Mouse (Mus musculus) layer of hippocampus, adult 9-10 months (tissue): Measurements from ENCODE around the gene Srrt.

ENCODE experiments used
- DNase-seq: peaks from one replicate; pipeline ENCODE4 v3.0.0; 2022; ENCODE audit warnings: low spot score

Srrt gene

DNA sequence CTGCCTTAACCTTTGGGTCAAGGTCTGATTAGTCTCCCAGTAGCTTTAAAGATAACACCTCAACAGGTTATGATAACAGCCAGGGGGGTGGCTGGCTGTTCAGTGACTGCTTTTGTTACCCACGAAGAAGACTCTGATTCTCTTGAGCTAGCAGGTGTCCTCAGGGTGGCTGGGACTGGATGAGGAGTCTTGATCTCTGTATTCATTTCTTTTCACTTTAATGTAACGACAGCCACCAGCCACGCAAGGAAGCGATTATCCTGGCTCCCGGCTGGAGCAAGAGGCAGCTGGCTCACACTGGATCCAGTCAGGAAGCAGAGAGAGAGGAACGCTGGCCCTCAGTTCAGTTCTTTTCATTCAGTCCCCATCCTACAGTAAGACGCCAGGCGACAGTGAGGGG, 29.7 kb upstream of the Srrt start:
- no peak for DNase-seq

DNA sequence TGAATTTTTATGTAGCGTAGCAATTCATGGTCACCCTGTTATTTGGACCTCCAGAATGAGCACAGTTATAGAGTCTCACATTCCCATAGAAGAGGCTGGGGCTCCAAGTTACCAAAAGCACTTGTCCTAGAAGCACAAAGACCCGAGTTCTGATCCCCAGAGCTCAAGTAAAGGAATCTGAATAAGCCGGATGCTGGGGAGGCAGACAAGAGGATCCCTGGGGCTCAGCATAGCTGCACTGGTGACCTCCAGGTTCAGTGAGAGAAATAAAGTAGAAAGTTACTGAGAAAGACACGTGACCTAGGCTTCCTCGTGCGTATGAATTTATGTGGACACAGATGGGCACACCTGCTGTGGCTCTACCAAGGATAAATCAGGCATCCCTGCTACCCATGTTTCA, 27.6 kb upstream of the Srrt start:
- DNase-seq: no peak

DNA sequence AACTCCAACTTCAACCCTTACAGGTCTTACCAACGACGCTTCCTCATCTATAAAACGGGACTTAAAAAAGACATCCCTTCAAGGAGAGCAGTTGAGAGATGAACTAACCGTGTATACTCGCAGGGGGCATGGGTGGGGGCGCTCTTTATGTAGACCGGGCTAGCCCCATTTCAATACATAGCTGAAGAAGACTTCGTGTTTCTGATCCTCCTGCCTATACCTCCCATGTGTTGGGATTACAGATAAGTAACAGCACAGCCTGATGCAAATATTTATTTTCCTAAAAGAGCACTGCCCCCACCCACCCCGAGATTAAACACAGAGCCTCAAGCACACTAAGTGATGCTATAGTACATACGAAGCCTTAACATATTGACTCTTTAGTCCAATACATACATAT, 26.8 kb upstream of the Srrt start:
- no peak for DNase-seq

DNA sequence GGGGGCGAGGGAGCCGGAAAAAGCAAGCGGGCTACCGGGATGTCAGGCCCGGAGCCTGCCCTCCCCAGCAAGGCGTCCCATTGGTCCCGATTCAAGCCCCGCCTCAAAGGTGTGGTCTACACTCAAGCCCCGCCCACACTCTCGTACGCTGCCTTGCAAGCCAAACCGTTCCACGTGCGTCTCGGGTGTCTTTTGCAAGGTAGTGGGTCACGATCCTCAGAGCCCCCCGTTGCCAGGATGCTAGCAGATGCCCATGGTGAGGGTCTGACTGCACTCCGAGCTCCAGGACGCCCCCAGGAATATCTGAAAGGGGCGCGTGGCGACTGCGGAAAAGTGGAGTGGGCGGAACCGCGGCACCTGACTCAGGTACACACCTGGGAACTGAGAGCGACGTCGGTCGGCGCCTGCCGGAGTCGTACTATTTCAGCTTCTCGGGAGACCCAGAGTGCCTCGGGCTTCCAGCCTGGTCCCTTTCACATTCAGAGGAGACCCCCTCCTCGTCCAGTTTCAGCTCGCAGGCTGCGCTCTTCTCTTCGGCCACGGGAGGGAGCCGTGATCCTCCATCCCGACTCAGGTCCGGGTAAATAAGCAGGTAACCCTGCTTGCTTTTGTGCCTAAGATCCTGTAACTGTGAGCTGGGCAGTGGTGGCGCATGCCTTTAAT, 26.2 kb upstream of the Srrt start, which contains the start of gene Slc12a9:
TSS of gene Slc12a9 (minus strand) at position 86 of the 663 bp plus-strand sequence.
- DNase-seq: peak; percentile 89

DNA sequence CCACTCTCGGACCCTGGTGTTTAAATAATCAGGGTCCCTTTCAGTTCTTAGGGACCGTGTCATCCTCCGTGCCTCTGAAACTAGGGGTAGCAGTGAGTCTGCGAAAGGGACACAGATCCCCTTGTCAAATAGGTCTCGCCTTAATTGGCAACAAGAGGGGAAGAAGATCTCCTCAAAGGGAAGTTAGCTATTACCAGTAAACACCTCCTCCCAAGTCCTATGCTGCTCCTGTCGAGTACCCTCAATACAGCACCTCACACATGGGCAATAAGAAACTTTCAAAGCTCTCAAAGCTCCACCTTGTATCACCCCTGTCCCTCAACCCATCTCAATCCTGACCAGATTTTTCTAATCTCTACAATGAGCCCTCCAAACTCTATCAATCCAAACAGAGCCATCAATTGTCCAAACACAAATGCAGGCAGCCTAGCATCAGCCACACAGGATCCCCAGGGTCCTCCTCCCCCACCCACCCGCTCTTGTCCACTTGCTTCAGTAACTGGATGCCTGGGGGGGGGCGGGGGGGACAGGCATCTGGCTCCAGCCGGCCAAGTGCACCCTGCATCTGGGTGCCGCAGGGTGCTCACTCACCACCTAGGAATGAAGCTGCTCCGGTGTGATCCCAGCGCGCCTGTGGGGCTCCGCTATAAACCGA, 25.5 kb upstream of the Srrt start:
- DNase-seq: no peak

DNA sequence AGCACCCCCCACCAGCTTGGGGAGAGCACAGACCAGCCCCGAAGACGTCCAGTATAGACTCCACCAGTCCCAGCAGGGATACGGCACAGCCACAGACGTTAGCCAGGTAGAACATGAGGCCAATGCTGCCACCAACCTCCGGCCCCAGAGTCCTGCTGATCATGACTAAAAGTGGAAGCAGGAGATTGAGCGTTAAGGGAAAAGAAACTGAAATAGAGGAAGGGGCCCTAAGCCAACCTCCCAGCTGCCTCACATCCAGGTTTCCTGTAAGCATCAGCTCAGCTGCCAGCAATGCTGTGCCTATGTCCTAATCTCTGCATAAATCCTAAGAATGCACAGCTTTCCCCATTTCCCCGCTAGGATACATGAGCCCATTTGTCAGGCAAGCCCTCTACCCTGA, 23.4 kb upstream of the Srrt start:
- no peak for DNase-seq

DNA sequence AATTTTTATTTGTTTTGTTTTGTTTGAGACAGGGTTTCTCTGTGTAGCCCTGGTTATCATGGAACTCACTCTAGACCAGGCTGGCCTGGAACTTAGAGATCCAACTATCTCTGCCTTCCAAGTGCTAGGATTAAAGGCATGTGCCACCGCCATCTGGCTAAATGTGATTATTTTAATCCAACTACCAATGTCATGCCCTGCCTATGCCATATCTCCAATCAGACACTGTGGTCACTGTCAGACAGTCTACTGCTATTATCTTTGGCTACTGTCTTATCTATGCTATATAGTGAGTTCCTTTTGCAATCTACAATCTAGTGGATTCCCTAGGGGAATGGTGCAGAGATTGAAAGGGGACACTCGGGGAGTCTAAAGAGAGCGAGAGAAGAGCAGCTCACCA, 13.5 kb upstream of the Srrt start:
- no peak for DNase-seq

DNA sequence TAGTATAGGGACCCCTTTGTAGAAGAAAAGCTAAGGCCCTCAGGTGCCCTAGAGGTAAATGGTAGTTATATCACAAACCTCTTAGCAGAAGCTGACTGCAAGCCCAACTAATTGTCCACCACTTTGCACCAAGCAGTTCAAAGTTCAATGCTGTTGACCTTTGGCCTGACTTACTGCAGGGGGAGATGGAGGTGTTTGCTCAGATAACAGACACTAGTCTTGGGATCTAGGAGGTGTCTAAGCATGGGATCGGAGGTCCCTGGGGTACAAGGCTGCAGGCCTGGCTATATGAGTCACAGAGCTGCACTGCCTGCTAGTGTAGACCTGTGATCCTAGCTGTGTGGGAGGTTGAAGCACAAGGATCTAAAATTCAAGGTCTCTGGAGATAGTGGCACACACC, 11.1 kb upstream of the Srrt start:
- DNase-seq: no peak

DNA sequence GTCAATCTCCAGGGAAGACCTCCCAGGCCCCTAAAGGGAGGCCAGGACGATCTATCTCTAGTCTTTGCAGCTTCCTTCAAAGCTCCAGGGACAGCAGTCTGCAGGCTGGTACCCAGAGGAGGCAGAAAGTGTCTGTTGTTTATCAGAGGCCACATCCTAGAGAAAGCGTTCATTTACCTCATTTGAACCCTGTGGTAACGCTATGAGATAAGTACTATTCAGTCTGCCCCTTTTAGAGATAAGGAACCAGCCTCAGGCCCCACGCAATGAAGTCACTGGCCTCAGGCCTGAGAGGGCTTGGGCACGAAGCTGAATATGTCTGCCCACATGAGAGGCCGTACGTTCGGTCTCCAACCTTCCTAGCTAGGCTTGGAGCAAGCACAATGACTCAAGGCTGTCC, 9.9 kb upstream of the Srrt start:
- DNase-seq: no peak

DNA sequence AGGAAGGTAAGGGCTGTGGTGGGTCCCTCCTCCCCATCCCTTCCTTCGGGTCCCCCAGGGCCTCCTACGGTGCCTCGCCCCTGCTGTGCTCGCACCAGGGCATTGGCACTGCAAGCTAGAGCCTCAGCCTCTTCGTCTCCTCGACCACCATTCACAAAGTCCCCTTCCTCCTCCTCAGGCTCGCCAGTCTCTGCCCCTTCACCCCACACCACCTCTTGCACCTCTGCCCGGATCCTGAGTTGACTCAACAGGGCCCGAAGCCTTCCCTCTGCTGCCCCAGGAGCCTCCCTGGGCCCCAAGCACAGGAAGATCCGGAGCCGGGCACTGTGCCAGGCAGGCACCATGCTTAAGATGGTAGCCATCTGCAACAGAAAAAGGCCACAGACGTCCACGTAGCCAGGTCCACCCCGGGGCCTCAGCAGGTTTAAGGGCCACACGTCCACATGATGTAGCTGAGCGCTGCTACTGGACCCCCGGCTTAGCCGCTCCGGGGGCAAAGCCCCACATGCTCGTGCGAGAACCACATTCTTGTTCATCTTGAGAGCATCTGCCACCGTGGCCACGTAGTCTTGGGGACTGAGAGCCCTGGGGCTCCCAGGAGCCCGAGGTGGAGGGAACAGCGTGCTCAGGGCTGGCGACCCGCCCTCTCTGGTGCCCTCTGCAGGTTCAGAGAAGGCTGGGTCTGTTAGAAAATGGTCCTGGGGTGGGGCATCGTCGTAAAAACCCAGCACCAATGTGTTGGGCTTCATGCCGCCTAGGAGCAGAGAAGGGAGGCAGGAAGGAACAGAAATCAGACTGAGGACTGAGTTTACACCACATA, 7.8 kb upstream of the Srrt start:
- DNase-seq: no peak

DNA sequence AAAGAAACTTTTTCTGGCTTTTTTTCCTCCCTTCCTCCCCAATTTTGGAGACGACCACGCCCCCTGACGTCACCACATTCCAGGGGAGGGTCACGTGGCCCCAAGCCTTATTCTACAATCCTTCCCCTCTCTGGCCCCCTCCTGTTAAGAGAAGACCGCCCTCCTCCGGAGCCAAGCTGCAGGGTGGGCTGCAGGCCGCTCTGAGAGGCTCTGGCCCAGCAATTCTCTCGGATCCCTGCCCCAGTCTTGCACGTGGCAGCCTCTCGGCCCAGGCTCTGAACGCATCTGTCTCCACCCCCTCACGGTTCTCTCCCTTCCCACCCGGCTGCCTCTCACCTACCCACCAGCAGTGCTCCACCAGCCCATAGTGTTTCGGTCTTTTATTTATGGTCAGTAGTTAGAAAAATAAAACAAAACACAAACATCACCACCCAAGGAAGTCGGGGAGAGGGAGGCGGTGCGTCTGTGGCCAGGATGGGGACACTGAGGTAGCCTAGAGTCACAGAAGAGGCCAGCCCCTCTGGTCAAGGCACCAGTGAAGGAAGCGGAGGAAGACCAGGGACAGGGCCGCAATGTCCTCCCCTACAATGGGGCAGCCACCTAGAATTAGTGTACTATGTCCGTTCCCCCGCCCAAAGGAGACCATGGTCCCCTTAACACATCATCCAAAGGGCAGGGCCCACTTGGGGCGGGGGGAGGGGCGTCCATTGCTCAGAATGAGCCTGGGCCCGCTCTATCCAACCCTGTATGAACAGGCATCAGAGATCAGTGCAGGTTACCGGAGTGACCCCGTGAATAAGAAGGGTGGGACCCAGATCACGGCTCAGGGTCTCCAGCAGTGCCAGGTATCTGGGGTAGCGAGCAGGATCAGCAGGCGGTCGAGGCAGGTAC, 7.0 kb upstream of the Srrt start, which contains the start of gene Trip6:
TSS of gene Trip6 (minus strand) at position 212 of the 891 bp plus-strand sequence.
- no peak for DNase-seq

DNA sequence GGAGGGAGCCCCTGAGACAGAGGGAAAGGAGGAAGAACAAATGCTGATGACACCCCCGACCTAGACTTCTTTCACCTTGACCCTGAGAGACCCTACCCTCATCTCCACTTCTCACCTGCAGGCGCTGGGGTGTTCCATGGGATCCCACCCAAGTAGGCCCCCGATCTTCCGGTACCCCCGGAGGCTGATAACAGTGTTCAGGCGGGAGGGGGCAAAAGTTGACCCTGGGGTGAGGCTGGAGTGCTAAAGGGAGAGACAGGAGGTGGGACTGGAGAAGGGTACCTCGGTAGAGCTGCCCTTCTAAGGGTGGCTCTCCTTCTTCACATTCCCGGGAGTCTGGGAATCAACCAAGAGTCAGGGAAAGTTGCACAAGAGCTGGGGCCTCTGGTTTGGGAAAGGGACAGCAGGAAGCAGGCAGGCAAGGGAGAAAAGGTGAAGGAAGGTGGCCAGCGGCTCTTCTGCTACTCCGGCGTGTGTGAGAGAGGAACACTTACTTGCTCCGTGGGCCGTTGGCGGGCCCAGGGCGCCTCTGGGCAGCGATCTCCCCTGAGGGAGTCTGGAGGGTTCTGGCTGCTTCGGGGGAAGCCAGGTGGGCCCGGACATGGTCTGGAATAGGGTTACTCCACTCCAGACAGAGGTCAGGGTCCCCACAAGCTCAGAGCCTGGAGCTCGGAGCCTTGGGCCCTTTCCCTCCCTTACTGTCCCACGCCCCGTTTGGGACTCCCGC, 6.2 kb upstream of the Srrt start:
- no peak for DNase-seq

DNA sequence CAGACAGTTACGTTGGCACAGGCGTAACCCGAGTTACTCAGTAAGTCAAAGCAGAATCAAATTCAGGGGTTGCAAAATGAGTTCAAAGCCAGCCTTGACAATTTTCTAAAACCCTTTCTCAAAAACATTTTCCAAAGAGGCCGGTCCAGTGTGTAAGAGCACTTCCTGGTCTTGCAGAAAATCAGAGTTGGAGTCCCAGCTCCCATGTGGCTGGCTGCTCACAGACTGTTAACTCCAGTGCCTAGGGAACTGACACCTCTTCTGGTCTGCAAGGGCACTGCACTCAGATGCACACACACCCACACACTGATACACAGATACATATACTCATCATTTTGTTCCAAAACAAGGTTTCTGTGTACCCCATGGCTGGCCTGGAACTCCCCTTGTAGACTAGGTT, 882 bp upstream of the Srrt start:
- DNase-seq: no peak

DNA sequence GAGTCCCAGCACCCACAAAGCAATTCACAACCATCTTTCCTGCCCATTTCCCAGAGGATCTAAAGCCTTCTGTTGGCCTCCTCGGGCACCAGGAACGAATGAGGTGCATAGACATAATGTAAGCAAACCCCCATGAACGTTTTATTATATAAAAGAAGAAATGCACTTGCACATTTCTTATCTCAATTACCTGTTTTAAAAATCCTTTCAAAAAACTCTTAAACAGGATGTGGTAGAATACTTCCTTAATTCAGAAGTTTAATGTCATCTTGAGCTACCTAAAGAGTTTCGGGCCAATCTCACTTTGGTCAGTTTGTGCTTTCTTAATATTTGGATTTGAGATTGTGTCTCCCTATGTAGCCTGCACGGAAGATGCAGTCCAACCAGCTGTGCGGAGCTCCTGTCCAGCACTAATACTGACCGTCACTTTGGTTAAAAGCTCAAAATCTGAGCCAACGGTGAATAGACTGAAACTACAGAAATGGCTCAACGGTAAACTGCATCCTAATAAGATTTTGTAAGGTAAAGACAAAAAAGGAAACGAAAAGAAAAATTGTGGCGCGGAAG, 952 bp downstream of the Srrt start:
- DNase-seq: no peak

DNA sequence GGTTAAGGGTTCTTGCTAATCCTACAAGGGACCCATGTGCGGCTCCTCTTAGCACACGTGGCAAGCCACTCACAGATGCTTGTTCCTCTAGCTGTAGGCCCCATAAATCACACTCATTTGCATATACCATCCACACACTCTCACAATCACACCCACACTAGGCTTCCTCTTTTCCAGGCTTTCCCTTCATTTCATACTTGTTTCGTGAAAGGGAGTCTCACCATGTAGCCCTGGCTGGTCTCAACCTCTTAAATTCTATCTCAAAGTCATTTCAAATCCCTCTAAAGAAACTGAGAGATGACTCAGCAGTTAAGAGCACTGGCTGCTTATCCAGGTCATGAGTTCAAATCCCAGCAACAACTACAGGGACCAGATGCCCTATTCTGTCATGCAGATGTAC, 1.7 kb downstream of the Srrt start:
- no peak for DNase-seq

DNA sequence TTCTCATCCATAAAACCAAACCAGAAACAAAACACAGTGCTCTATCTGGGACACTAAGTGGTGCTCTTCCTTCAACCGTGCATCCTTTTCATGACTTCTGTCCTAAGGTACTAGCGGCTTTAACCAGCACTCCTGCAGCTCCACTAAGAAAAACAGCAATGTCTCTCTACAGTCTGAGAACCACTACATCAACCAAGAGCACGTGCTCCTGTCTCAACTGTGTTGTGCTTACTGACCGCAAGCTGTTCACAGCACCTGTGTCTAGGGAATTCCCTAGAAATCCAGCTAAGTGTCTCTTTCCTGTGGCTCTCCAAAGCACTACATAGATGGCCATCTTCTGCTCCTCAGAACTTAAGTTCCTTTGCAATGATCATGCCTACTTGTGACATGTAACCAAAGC, 2.7 kb downstream of the Srrt start:
- no peak for DNase-seq

DNA sequence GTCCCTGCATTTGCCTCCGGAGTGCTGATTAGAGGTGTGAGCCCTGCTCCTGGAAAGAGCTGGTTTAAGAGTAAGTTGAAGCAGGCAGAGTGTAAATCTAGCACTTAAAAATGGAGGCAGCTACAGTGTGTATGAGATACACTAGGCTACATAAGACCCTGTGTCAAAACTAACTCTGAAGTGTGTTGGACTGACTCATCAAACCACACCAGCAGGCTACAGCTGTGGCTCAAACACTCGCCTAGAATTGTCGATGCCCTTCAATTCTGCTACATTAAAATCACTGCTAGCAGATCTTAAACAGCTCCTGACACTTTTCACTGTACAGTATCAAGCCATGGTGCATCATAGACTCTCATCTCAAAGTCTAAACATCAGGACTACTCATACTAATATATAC, 3.3 kb downstream of the Srrt start:
- no peak for DNase-seq

DNA sequence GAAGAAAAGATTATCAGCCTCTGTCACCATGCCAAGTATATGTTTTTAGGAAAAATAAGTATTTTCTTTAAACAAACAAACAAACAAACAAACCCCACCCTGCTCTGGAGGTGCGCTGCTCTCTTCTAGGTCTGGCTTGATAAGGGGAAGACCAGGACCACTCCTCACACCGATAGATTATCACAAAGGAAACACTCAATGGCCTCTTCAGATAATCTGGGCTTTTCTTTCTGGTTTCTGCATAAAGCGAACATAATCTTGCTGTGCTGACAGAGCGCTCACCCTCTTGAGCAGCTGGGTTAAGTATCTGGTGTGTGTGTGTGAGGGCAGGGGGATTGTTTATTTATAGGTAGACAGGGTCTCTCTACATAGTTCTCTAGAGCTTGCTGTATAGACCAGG, 3.9 kb downstream of the Srrt start:
- no peak for DNase-seq

DNA sequence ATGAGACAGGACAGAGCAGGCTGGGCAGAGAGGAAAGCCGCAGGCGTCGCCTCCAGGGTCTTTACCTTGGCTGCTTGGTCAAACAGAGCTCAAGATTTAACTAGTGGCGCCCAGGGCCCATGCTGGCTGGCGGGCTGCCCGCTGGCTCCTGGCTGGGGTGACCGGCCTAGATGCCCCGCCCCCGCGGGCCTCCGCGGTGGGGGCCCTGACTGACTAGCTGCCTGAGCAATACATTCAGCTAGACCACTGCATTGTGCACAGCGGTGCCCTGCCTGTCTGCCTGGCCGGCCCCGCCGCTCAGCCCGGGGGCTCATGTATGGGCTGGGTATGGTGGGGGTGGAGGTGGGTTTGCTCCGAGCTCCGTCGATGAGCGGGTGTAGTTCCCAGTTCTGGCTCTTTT, 6.2 kb downstream of the Srrt start:
- DNase-seq: no peak

DNA sequence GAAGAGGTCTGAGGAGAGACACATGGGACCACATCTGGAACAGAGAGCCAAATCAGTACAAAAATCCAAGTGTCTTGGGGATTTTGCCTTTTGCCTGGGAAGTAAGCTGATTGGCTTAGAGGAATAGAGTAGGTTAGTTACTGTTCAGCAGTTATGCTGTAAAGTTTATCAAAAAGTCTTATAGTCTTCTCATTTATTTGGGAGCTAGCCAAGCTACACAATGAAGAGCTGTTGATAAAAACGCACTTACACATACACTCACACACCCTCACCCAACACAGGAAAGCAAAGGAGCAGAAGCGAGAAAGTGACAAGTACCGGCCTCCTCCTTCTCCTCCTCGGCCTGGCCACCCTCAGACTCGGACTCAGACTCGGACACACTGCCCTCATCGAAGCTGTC, 8.2 kb downstream of the Srrt start:
- no peak for DNase-seq

DNA sequence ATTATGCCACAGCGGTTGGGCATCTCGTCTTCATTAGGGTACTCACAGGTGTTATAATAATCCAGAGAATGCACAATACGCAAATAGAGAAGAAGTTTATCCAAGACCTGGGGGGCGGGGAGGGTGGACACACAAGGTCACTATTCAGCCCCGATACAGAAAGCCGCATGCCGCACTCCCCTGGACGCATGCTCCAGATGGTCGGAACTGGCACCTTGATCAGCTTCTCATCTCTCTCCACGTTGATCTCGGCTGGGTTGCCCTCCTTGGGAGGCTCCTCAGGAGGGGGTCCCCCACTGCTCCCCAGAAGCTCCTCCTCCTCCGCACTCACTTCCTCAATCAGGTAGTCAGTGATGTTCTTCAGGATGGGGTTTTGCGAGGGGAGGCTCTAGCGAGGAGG, 10.3 kb downstream of the Srrt start:
- no peak for DNase-seq
